Mouse (Mus musculus): ENCODE measurements at regions not wholly inside any gene's neighbourhood (a gene's known extent, or its start where the extent isn't known, plus 50 kb on each side); places are given as distances from the start of the nearest gene placed in this dataset.

DNA sequence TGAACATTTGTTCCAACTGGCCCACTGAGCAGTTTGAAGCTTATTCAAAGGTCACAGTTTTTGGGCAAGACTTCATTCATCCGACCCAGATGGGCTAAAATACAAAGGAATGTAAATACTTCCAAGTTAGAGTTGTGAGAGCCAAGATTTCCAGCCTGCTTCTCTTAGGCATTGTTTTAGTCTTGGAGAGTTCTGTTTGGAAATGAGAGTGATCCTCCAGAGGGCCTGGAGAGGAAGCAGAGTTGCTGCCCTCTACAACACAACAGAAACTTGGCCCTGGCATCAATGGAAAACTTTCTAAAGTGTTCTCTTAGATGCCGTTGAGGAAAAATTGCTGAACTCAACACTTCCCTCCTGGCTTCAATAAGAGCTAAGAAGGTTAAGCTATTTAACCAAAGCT lies 332.1 kb downstream of the Btg1 start:
- ChIA-PET CTCF (interaction anchor here (2.0 to 3.4 kb wide), 2 partner anchors 20 to 28 kb away, joined by 4 to 9 read pairs; no protein-coding TSS in a partner anchor), POLR2A (interaction anchor here (0.6 kb wide), 1 partner anchor 348 kb away, joined by 5 read pairs; no protein-coding TSS in a partner anchor)
- no peak for TF ChIP-seq CTCF (IDR thresholded peaks at IDR 0.05)
- no peaks in the 10 kb centered on the region for H3K27me3 ChIP-seq
- in situ Hi-C loops (cut with MboI; ENCODE audit: low pct_unique_long_range_greater_than_20kb), result loop anchor here (10.0 kb wide), 1 partner anchor 734 kb away; no protein-coding TSS in a partner anchor
- DNase-seq (ENCODE audit: low read depth, low spot score), result no peak
- ATAC-seq, result no peak

DNA sequence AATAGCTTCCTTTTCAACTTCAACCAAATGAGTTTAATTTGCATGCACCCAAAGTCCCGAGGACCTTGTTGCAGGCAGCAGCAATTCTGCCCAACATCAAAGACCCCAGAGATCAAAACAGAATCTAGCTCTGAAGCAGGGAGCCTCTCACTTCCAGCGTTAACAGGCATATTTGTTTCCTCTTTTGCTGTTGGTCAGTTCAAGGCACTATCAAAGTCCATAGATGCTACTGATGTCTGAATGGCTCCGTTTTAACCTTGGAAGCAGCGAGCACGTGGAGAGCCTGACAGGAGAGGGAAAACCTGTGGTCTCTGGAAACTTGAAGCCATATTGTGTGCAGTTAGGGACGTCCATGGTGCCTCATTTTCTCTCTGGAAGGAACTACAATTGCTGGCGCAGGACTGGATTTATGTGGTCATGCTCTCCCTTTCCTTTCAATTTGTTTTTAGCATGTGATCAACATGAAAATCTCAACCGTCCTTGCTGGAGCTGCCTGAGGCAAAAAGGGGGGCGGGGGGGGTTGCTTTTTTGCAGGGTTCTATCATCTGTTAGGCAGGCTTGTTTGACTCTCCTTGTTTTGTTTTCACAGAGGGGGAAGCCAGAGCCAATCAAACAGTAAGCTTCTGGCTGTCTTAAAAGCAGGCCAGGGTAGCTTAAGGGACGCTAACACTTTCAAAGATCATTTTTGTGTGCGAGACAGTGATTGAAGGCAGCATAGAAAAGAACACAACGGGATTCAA lies 338.4 kb downstream of the Btg1 start:
- in situ Hi-C loops (cut with MboI; ENCODE audit: low pct_unique_long_range_greater_than_20kb), result no loop called here
- no peak for TF ChIP-seq CTCF (IDR thresholded peaks at IDR 0.05)
- ATAC-seq, result no peak

DNA sequence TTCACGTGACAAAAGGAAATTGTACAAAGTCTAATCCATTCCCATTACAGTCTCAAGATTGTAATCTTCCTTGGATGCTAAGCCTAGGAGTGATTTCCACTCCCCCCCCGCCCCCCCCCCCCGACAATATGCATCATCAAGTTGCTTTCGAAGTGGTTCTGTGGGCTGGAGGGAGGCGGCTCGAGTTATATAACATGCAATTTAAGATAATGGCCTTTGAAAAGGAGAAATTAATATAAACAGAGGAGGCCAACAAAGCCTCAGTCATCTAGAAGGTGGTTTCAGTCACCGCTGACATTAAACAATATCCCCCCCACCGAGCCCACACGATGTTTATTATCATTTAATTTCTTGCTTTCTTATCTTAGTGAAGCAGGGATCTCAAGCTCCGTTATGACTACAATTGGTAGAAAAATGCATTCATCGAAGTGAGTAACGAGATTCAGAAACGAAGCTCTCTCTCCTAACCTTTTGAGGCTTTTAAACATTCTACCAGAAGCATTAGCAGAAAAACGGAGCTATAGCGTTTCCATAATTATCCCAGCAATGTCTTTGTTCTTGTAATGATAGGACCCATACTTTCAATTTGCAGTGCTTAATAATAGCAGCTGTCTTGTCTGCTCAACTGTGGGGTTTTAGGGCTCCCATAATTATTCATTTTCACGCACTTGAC lies 339.1 kb downstream of the Btg1 start:
- ChIA-PET CTCF (no interaction called here), POLR2A (no interaction called here)
- no peak for ATAC-seq

More for the DNA sequence above, 338.4 kb downstream of the Btg1 start:
- DNase-seq (ENCODE audit: low read depth, low spot score), result no peak
- no peaks in the 10 kb centered on the region for H3K27me3 ChIP-seq
- CTCF ChIA-PET, result no interaction called here
- POLR2A ChIA-PET, result no interaction called here

DNA sequence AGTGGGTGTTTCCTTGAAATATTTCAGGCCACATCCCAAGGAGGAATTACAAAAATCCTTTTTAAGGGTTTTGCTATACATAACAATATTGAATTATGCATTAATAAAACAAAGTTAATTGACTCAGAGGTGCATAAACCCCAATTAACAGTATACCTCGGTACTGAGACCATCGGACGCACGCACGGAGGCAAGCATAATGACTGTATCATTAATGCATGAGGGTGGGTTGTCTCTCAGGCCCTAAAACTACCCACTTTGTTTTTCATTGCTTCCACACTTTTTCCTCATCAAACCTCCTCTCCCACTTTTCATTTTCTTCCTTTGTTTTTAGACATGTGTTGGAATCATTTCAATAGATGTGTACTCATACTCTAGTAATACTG lies 339.6 kb downstream of the Btg1 start:
- POLR2A ChIA-PET, result no interaction called here
- H3K27me3 ChIP-seq, result no peaks in the 10 kb centered on the region
- CTCF ChIA-PET, result no interaction called here
- in situ Hi-C loops (cut with MboI; ENCODE audit: low pct_unique_long_range_greater_than_20kb), result no loop called here
- no peak for DNase-seq (ENCODE audit: low read depth, low spot score)
- no peak for ATAC-seq
- TF ChIP-seq CTCF (IDR thresholded peaks at IDR 0.05), result no peak

More for the DNA sequence above, 339.1 kb downstream of the Btg1 start:
- no peak for DNase-seq (ENCODE audit: low read depth, low spot score)
- in situ Hi-C loops (cut with MboI; ENCODE audit: low pct_unique_long_range_greater_than_20kb), result no loop called here
- no peaks in the 10 kb centered on the region for H3K27me3 ChIP-seq
- no peak for TF ChIP-seq CTCF (IDR thresholded peaks at IDR 0.05)

DNA sequence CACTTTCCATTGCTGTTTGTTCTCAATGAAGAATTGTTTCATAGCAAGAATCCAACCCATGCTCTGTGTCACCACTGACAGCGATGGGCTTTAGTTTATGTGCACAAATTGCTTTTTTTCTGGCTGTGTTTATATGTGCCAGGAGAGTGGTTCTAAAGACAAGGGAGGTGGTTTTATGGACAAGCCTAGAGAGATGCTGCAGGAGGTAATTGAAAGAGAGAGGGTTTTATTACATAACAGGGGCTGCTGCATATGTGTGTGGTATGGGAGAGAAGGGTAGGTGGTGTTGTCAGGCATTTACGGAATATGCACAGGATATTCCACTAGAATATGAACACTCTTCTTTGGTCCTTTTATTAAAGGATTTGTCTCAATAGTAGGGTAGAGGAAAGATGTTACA lies 340.2 kb downstream of the Btg1 start:
- ATAC-seq, result no peak
- DNase-seq (ENCODE audit: low read depth, low spot score), result no peak
- H3K27me3 ChIP-seq, result no peaks in the 10 kb centered on the region
- POLR2A ChIA-PET, result no interaction called here
- in situ Hi-C loops (cut with MboI; ENCODE audit: low pct_unique_long_range_greater_than_20kb), result no loop called here
- TF ChIP-seq CTCF (IDR thresholded peaks at IDR 0.05), result no peak
- CTCF ChIA-PET, result no interaction called here

DNA sequence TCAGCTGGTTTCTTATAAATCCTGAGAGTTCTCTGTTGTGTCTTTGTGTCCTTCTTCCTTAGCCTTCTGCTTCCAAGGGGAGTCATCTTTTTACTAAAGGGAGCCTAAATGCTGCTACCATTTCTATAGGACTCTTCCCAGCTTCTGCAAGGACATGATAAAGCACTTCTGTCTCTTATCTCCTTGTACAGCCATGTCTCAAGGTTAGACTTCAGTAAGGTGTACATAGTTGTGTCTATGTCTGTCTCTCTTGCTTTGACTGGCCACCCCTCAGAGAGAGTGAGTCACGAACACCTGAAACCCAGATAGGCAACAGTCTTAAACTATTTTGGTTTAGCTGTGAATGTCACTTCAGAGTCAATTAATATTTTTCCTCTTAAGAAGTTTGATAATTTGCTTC lies 353.0 kb downstream of the Btg1 start:
- CTCF ChIA-PET, result no interaction called here
- TF ChIP-seq CTCF (IDR thresholded peaks at IDR 0.05), result no peak

DNA sequence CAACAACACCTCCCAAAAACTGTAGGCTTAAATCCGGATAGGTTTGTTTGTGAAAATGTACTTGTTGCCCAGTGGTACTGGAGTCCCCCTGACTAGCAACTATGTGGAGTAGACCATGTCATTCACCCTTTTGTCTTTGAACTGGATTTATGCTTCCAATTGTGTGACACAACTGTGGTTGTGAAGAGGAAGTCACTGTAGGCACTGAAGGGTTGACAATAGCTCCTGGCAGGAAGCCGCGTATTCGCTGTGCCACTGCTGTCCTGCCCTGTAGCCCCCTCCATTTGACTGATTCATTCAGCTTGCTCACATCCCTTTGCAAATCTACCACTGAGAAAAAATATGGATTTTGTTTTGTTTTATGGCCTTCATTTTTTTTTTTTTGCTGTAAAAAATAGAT lies 353.9 kb downstream of the Btg1 start:
- no peaks in the 10 kb centered on the region for H3K27me3 ChIP-seq
- ChIA-PET POLR2A (no interaction called here), CTCF (no interaction called here)
- TF ChIP-seq CTCF (IDR thresholded peaks at IDR 0.05), result no peak
- no peak for DNase-seq (ENCODE audit: low read depth, low spot score)
- no peak for ATAC-seq
- in situ Hi-C loops (cut with MboI; ENCODE audit: low pct_unique_long_range_greater_than_20kb), result no loop called here

More for the DNA sequence above, 353.0 kb downstream of the Btg1 start:
- DNase-seq (ENCODE audit: low read depth, low spot score) (no peak), ATAC-seq (no peak)
- H3K27me3 ChIP-seq, result no peaks in the 10 kb centered on the region
- in situ Hi-C loops (cut with MboI; ENCODE audit: low pct_unique_long_range_greater_than_20kb), result no loop called here
- POLR2A ChIA-PET, result no interaction called here

DNA sequence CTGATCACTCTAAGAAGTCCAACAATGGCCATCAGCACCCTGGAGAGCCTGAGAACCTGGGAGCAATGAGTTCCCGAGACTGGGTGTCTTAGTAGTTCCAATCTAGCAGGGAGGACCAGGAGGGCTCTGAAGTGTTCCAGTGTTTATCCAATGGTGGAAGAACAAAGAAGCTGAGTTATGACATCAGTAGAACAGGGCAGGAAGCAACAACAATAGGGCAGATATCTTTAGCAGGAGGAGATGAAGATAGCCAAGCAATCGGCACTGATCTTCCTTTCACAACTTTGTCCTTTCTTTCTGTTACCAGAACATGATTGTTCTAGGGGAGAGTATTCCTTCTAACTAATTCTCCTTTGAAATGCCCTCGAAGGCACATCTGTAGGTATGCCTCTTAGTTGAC lies 355.0 kb downstream of the Btg1 start:
- ATAC-seq (no peak), DNase-seq (ENCODE audit: low read depth, low spot score) (no peak)
- in situ Hi-C loops (cut with MboI; ENCODE audit: low pct_unique_long_range_greater_than_20kb), result no loop called here
- ChIA-PET CTCF (no interaction called here), POLR2A (no interaction called here)
- no peaks in the 10 kb centered on the region for H3K27me3 ChIP-seq
- TF ChIP-seq CTCF (IDR thresholded peaks at IDR 0.05), result no peak

DNA sequence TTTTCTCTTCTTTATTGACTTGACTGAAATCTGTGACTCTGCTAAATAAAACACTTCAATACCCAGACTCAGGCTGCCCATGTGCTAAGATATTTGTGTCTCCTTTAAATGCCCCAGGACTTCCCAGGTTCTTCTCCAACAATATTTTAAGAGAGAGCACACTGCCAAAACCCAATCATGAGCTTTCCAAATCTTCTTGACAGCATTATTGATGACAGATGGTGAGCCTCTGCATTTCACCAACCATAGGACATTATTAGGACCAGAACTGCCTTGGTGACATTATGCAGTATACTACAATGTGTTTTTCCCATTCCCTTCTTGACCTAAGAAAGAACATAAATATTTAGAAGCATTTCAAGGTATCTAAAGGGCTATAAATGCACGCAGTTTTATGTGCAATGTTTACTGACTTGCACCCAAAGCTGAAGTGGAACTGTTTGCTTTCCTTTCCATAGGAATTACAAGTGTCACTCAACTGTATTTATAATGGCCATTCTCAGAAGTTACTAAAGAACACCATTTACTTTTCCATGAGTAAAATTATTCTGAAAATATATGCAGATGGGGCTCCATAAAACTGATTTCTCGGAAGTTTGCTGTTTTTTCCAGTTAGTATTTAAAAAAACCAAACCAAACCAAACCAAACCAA lies 357.6 kb downstream of the Btg1 start:
- in situ Hi-C loops (cut with MboI; ENCODE audit: low pct_unique_long_range_greater_than_20kb), result no loop called here
- ChIA-PET CTCF (no interaction called here), POLR2A (no interaction called here)
- DNase-seq (ENCODE audit: low read depth, low spot score) (no peak), ATAC-seq (no peak)
- no peaks in the 10 kb centered on the region for H3K27me3 ChIP-seq
- no peak for TF ChIP-seq CTCF (IDR thresholded peaks at IDR 0.05)

DNA sequence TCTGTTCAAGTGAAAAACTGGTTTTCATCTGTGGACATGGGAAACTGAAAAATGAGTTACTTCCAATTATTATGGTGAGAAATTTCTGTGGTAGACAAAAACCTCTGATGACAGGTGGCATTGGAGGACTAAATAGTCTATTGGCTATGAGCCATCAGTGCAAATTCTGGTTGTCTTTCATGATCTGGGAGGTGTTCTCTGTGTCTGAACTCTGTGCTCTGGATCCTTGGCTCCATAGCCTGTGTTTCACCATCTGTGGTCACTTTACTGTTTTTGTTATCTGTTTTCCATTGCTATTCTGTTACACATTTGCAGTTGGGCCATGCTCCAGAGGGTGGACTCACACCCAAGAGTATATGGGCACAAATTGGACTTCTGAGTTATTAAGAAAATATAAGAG lies 359.9 kb downstream of the Btg1 start:
- no peaks in the 10 kb centered on the region for H3K27me3 ChIP-seq
- ChIA-PET POLR2A (no interaction called here), CTCF (interaction anchor here (1.8 kb wide), 1 partner anchor 28 kb away, joined by 4 read pairs; no protein-coding TSS in a partner anchor)
- in situ Hi-C loops (cut with MboI; ENCODE audit: low pct_unique_long_range_greater_than_20kb), result no loop called here
- DNase-seq (ENCODE audit: low read depth, low spot score), result no peak
- ATAC-seq, result no peak
- no peak for TF ChIP-seq CTCF (IDR thresholded peaks at IDR 0.05)

DNA sequence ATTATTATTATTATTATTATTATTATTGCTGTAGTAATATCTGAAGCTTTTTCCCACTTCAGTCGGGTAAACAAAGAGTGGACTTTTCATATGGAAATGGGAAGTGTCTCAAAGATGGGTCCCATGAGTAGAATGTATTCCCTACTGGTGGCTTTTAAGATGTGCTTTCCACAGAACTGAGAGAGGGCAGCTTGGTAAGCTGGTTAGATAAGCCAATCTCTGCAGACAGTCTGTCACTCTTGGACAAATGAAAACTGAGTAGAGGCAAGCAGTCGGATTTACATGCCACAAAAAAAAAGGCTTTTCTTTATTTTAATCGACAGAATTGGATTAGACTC lies 363.7 kb downstream of the Btg1 start:
- ATAC-seq (no peak), DNase-seq (ENCODE audit: low read depth, low spot score) (no peak)
- H3K27me3 ChIP-seq, result no peaks in the 10 kb centered on the region
- POLR2A ChIA-PET, result no interaction called here
- in situ Hi-C loops (cut with MboI; ENCODE audit: low pct_unique_long_range_greater_than_20kb), result no loop called here
- CTCF ChIA-PET, result no interaction called here
- no peak for TF ChIP-seq CTCF (IDR thresholded peaks at IDR 0.05)

Measured in Patski (cell line).